Mouse (Mus musculus) megakaryocyte, embryonic 14.5 days (primary cell): ENCODE results near the gene Nup107.

ENCODE experiments used
- FLI1 ChIP-seq: IDR thresholded peaks from 2 replicates; pipeline ENCODE4 v1.6.1; 2012; ENCODE audit warnings: low read length, inconsistent platforms, mixed read lengths
- GATA1 ChIP-seq: IDR thresholded peaks from 3 replicates; pipeline ENCODE4 v1.6.1; 2012; ENCODE audit warnings: mixed read lengths, low read length, inconsistent platforms, borderline replicate concordance

DNA sequence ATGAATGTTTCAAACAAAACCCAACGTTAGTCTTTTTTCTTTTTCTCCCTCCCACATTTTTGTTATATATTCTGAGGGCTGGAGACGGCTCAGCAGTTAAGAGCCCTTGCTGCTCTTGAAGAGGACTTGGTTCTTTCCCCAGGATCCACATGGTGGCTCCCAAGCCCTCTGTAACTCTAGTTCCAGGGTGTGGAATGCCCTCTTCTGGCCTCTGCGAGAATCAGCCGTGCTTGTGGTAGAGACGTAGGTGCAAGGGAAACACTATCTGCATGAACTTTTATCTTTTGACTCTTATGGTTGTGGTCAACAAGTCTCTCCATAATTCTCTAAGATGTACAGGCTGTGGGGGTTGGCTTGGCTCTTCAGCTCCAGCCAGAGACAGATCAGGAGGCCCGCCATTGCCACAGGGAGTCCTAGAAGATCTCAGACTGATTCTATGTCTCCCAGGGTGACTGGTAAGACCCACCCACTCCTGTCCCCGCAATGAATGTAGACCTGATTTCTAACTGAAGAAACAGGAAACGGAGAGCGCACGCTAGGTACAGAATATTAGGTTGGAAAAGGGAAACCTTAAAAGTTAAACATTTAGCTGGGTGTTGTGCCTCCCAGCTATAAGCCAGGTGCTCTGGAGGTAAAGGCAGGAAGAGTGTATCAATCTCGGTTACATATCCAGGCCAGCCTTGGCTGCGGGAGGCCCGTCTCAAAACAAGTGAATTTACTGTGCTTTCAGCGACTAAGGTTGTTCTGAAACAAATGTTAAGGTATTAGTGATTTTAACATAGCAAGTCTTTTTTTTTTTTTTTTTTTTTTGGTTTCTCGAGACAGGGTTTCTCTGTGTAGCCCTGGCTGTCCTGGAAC, 61.0 kb downstream of the Nup107 start:
- TF ChIP-seq GATA1: no peak
- no peak for TF ChIP-seq FLI1
